Mouse (Mus musculus): ENCODE data around the gene Rad23b.
"Not testable (repeated sequence)": the region's sequence is repeated elsewhere in the genome, so short reads cannot be mapped to it uniquely, and the experiment has no call there.

The Rad23b gene

GRCm38 (mm10) chr4:55349452-55350218 is at the start of gene Rad23b:
Gene Rad23b, plus strand, starts transcription at chr4:55350043.
- peak; percentile 100 for DNase-seq

GRCm38 (mm10) chr4:55304121-55304520 is 45.7 kb upstream of the Rad23b start:
- DNase-seq, result no peak

DNA sequence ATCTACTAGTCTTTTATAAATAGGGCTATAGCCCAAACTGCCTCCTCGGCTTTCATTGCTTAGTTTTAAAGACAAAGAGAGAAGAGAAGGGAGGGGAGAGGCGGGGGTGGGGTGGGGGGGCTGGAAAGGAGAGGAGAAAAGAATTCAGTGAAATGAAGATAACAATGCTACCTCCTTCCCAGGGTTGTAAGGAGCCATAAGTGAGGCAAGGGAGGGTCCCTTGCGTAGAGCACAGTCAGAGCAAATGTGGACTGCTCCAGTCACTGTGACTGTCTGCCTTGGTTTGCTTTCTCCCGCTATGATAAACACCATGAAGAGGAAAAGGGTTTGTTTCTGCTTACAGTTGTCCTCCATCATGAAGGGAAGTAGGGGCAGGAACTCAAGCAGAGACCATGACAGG is 43.2 kb upstream of the Rad23b start:
- no peak for DNase-seq

DNA sequence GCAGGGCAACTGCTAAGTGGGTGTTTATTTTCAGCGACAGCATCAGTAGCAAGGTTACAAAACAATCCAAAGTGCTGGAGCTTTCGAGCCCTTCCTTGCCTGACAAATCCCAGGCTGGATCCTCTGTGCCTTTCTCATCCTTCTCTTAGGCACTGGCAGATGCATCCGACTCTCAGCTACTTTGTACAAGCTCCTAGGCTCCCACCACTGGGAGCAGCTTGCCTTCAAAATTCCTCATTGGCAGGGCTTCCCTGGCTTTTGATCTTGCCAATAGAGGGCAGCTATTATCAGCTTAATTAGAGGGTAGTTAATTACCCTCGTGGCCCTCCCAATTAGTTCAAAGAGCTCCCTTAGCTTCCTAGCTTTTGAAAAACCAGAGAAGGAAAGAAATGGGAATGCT is 33.1 kb upstream of the Rad23b start:
- DNase-seq, result no peak

DNA sequence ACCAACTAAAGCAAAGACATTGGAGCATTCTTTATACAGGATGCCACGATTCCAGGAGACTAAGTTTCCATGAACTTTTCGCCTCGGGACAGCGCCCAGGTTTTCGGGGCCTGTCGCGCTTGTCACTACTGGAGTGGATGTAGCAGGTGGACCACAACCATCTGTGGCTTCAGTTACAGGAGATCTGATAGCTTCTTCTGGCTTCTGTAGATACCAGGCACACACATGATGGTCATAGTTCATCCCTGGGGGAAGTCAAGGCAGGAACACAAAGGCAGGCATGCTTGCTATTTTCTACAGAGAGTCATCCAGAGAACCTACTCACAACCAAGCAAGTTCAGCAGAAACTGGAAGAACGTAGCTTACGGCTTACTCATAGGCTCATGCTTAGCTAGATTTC is 31.5 kb upstream of the Rad23b start:
- DNase-seq, result not testable (repeated sequence)

- peak in 1 of 2 experiments; percentile 24 for DNase-seq
These were observed 23.9 kb upstream of the Rad23b start for GRCm38 (mm10) chr4:55325786-55326518.

GRCm38 (mm10) chr4:55327508-55327907 is 22.3 kb upstream of the Rad23b start:
- DNase-seq, result peak; percentile 20 to 28

DNA sequence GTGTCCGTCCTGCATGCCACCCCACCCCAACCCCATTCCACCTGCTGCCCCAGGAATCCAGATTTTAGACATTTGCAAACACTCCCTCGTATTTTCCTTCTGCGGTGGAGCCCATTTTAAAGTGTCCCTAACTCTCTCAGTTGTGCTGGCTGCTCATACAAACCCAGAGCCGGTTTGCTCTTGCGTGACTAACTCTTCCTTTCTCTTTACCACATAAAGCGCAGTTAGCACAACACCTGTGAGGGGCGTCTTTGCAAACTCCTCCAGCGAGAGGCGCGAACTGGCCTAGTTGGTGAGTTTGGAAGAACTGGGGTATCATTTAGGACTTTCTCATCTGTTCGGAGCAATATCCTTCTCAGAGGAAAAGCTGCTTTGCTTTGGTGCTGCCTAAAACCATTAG is 21.4 kb upstream of the Rad23b start:
- no peak for DNase-seq

DNA sequence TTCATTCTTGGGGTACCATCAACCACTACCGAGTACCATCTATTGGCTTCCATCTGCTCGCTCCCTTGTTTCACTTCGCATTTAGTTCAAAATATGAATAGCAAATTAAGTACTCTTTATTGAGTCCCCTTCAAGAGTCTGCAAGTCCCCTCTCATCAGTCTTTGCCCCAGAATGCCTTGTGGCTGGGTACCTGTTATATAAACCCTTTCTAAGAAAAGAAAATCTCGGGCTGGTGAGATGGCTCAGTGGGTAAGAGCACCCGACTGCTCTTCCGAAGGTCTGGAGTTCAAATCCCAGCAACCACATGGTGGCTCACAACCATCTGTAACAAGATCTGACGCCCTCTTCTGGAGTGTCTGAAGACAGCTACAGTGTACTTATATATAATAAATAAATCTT is 20.9 kb upstream of the Rad23b start:
- DNase-seq, result not testable (repeated sequence)

DNA sequence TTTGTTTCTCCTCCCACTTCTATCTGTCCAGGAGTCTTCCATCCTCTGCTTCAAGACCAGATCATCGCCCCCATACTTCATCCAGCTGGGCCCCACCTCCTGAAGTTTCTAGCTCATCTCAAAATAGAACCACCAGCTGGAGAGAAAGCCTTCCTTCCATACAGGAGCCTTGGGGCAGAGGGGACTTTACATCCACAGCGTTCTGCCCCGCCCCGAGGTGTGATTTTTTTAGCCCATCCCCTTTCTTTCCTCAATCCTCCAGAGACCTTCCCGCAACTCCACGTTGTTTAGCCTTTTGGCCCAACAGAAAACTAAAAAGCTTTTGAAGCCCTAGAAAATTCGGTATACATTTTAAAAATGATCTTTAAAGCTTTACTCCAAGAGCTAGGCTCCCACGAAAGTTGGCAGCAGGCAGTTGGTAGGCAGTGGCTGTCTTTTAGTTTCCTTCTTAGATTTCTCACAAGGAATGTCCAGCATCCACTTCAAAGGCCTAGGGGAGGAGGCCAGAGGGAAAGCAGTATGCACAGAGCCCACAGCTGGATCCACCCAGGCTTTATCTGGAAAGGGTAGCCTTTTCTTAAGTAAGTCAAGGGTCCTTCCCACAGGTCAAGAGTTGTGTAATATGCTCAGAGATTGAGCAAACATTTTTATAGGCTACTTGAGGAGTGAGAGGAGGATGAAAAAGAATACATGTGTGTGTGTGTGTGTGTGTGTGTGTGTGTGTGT is 20.1 kb upstream of the Rad23b start:
- peak; percentile 24 to 68 for DNase-seq

DNA sequence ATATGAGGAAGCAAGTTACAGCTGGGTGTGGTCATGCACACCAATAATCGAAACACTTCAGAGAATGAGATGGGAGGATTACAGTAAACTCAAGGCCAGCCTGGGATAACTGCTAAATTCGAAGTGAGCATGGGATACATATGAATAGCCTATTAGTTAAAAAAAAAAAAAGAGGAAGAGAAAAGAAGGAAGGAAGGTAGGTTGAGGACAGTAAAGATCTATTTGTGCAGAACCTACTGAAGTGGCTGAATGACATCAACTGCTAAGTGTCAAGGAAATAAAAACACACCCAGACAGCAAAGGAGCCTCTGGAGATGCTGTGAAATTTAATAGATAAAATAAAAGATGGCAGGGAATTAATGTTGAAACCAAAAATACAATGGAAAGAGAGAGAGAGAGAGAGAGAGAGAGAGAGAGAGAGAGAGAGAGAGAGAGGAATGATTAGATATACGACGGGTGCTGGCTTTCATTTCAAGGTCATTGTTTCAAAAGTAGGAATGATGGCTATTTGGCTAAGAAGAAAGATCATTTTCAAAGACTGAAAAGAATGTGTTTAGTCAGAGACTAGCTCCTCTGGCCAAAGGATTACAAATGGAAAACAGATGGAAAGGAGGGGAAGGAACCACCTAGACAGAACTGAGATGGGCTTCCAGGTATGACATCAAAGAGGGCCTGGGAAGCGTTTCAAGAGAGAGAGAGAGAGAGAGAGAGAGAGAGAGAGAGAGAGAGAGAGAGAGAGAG is 14.6 kb upstream of the Rad23b start:
- no peak for DNase-seq

- no peak for DNase-seq
These were observed 10.9 kb upstream of the Rad23b start for GRCm38 (mm10) chr4:55338905-55339304.

GRCm38 (mm10) chr4:55339388-55339787 is 10.5 kb upstream of the Rad23b start:
- DNase-seq, result no peak

DNA sequence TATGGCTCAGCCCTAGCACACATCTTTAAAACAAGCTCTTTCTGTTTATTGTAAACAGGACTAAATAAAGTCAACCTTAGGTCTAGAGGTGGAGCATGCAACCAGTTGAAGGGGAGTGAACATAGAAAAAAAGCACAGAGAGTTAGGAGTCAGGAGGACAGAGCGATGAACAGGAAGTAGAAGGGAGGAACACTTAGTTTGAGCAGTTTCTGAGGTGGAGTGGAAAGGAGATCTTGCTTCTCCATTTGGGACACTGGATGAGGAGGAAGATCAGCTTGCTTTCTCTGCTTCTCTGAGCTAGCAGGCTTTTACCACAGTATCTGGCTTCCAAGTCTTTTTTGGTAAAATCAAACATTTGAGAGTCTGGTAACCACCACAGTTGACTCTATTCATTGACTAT is 8.0 kb upstream of the Rad23b start:
- no peak for DNase-seq

DNA sequence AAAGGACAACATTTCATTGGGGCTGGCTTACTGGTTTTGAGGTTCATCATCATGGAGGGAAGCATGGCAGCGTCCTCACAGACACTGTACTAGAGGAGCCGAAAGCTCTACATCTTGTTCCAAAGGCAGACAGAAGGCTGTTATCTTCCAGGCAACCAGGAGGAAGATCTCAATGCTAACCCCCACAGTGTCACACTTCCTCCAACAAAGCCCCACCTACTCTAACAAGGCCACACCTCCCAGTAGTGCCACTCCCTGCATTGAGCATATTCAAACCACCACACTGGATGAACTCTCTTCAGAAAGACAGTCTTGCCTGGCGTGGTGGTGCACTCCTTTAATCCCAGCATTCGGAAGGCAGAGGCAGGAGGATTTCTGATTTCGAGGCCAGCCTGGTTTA is 7.2 kb upstream of the Rad23b start:
- DNase-seq, result no peak

DNA sequence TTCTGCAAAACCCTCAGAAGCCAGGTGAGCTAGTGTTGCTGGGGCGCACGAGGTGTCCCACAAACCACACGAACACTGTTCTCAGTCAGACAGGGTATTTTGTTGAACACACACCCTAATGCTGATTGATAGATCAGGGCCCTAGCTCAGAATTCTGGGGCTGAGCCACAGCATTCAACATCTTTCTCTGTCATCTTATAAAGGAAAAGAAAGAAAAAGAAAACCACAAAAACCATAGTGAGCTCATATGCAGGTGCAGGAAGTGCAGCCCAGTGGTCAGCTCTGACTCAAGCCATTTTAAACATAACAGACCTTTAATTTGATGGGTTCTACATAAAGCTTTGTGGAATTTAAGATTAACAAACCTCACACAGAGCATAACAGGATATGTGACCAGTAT is 6.6 kb upstream of the Rad23b start:
- DNase-seq, result no peak

GRCm38 (mm10) chr4:55348759-55349451 is 938 bp upstream of the Rad23b start:
- no peak for DNase-seq

DNA sequence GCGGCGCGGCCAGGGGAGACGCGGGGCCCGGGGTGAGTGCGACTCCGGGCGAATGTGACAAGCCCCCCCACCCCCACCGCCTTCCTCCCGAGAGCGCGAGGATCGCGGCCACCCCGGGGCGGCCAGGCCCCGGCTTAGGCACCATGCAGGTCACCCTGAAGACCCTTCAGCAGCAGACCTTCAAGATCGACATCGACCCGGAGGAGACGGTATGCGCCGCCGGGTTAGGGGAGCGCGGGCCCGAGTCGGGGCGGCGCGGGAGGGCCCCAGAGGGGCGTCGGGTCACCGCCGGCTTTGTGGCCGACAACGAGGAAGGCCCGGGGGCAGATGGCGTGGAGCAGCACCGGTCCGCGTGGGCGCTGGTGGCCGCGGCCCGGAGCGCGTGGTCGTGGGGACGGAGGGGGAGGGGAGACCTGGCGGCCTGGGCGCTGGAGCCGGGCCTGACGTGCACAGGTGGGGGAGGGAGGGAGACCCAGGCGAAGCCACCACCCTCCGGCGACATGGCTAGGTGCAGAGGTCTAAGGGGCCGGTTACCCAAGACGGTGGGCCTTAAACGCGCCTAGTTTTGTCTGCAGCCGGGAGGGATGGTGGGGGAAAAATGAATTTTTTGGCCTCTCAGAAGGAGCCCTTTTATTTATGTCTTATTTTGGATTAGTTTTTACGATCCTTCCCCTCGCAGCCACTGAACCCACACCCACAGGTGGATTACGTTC is 532 bp downstream of the Rad23b start:
- peak; percentile 58 to 61 for DNase-seq

- no peak for DNase-seq
These were observed 1.2 kb downstream of the Rad23b start for GRCm38 (mm10) chr4:55351037-55351436.

DNA sequence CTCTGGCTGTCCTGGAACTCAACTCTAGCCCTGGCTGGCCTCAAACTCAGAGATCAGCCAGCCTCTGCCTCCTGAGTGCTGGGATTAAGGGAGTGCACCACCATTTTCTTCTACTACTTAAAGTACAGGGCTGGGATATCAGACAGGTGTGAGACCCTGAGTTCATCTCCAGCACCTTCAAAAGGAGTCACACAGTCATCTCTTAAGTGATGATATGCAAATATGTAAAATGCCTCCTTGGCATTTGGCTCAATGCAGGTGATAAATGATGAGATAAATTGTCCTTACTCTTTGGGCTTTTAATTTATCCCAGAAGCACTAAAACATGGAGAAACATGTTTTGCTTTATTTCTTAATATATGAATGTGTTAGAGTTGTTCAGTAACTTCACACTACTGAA is 2.0 kb downstream of the Rad23b start:
- no peak for DNase-seq

DNA sequence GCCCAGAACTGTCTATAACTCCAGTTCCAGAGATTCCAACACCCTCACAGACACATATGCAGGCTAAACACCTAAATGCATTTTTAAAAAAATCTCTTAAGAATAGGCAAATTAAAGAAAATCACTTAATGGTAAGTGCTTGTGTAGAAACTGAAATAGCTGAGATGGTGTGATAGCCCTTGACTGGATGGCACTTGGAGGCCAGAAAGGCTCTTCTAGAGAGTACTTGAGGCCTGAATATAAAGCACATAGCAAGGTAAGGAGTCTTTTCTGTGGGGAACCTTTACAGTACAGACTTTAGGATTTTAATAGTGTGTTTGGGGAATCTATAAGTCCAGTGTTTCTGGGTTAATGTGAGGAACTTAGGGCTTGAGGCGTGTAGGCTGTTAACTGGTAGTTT is 4.2 kb downstream of the Rad23b start:
- no peak for DNase-seq

GRCm38 (mm10) chr4:55355845-55356244 is 6.0 kb downstream of the Rad23b start:
- DNase-seq, result no peak
